Mouse (Mus musculus) gastrocnemius, postnatal 4 days (tissue): ENCODE measurements around the gene Corin. TPM values are rescaled to one million over a fixed set of nuclear protein-coding genes. Genes with fewer than 3 reads are reported as not detected.

Experiments used
- DNase-seq, 2 experiments: peaks; one replicate each; pipeline ENCODE4 v3.0.0; 2021 to 2022; ENCODE audit warnings: low spot score in 2 of 2, mixed read lengths in 2 of 2
- long read RNA-seq, 2 experiments: library from polyadenylated mRNA; stranded (forward); transcript quantifications; one replicate each; pipeline ENCODE4 v2.0.0; 2021
- total RNA-seq, 2 experiments: library from RNA; stranded (reverse); gene quantifications; 2 replicates each; pipeline ENCODE4 v1.2.3; 2021

Corin gene
- total RNA-seq, result 1 to 10 TPM; 1.5 to 2.0 TPM
- long read RNA-seq, experiment 1, partial matches to known transcripts, result 0 of 1 reads
- long read RNA-seq, experiment 1, other reads (novel, unspliced or antisense), result 1 of 1 reads
- long read RNA-seq, experiment 2, full-length matches to known transcripts, result 1 of 1 reads
- long read RNA-seq, experiment 2, partial matches to known transcripts, result 0 of 1 reads
- long read RNA-seq, experiment 2, other reads (novel, unspliced or antisense), result 0 of 1 reads

GRCm38 (mm10) chr5:72503531-72504523 lies at the start of gene Corin:
Corin (minus strand) TSS chr5:72504473.
- DNase-seq, result peak in 1 of 2 experiments; percentile 15

- no peak for DNase-seq
These were observed 46.9 kb upstream of the Corin start for GRCm38 (mm10) chr5:72551209-72551608.

GRCm38 (mm10) chr5:72528896-72529295 lies 24.6 kb upstream of the Corin start:
- DNase-seq, result no peak

- no peak for DNase-seq
These were observed 9.5 kb upstream of the Corin start for GRCm38 (mm10) chr5:72513808-72514207.

GRCm38 (mm10) chr5:72505740-72506139 lies 1.5 kb upstream of the Corin start:
- no peak for DNase-seq

- DNase-seq, result no peak
These were observed 1.5 kb downstream of the Corin start for GRCm38 (mm10) chr5:72502778-72503177.

GRCm38 (mm10) chr5:72501763-72502162 lies 2.5 kb downstream of the Corin start:
- no peak for DNase-seq

GRCm38 (mm10) chr5:72498271-72498670 lies 6.0 kb downstream of the Corin start:
- no peak for DNase-seq

GRCm38 (mm10) chr5:72496756-72497155 lies 7.5 kb downstream of the Corin start:
- DNase-seq, result no peak

GRCm38 (mm10) chr5:72493906-72494305 lies 10.4 kb downstream of the Corin start:
- DNase-seq, result no peak

- no peak for DNase-seq
These were observed 13.0 kb downstream of the Corin start for GRCm38 (mm10) chr5:72491232-72491631.

GRCm38 (mm10) chr5:72480456-72480855 lies 23.8 kb downstream of the Corin start:
- DNase-seq, result no peak

- no peak for DNase-seq
These were observed 31.8 kb downstream of the Corin start for GRCm38 (mm10) chr5:72472317-72473009.

- DNase-seq, result no peak
These were observed 32.5 kb downstream of the Corin start for GRCm38 (mm10) chr5:72471746-72472145.

GRCm38 (mm10) chr5:72464932-72465331 lies 39.3 kb downstream of the Corin start:
- DNase-seq, result no peak

- no peak for DNase-seq
These were observed 44.7 kb downstream of the Corin start for GRCm38 (mm10) chr5:72459374-72460112.

GRCm38 (mm10) chr5:72453690-72454089 lies 50.6 kb downstream of the Corin start:
- no peak for DNase-seq

GRCm38 (mm10) chr5:72453176-72453575 lies 51.1 kb downstream of the Corin start:
- no peak for DNase-seq

- DNase-seq, result no peak
These were observed 51.5 kb downstream of the Corin start for GRCm38 (mm10) chr5:72452750-72453149.

GRCm38 (mm10) chr5:72448846-72449245 lies 55.4 kb downstream of the Corin start:
- no peak for DNase-seq

GRCm38 (mm10) chr5:72446104-72446503 lies 58.2 kb downstream of the Corin start:
- no peak for DNase-seq
